Mouse (Mus musculus) C2C12 (cell line): Measurements from ENCODE around the gene Dgkg. TPM values are rescaled to one million over a fixed set of nuclear protein-coding genes. Genes with fewer than 3 reads are reported as not detected.

Experiments
- H3K27me3 ChIP-seq: one replicate; pipeline ENCODE4 v1.6.1; 2011; ENCODE audit not compliant: control insufficient read depth, insufficient read depth, insufficient read length
- H3K36me3 ChIP-seq: one replicate; pipeline ENCODE4 v1.6.1; 2011; ENCODE audit not compliant: control insufficient read depth, insufficient read depth
- H3K4me3 ChIP-seq: one replicate; pipeline ENCODE4 v1.5.1; 2011; ENCODE audit warnings: mild to moderate bottlenecking, control low read depth; ENCODE audit not compliant: poor library complexity, insufficient read depth, severe bottlenecking
- H3K79me2 ChIP-seq: one replicate; pipeline ENCODE4 v1.6.1; 2011; ENCODE audit not compliant: control insufficient read depth, insufficient read depth
- H3K79me3 ChIP-seq: one replicate; pipeline ENCODE4 v1.6.1; 2011; ENCODE audit warnings: low read depth, control low read depth
- H3ac ChIP-seq: one replicate; pipeline ENCODE3; 2011; ENCODE audit warnings: low read depth; ENCODE audit not compliant: control insufficient read depth, insufficient read length
- CEBPB ChIP-seq: IDR thresholded peaks from one replicate; pipeline ENCODE4 v1.6.1; 2011; ENCODE audit warnings: low read depth, mild to moderate bottlenecking, control low read depth, moderate library complexity
- CTCF ChIP-seq: IDR thresholded peaks from one replicate; pipeline ENCODE4 v1.5.1; 2011; ENCODE audit not compliant: control insufficient read depth, insufficient read depth, insufficient read length
- FOSL1 ChIP-seq: IDR thresholded peaks from one replicate; pipeline ENCODE4 v1.8.0; 2011; ENCODE audit warnings: mild to moderate bottlenecking, low read length; ENCODE audit not compliant: poor library complexity, insufficient read depth, severe bottlenecking
- MAX ChIP-seq: IDR thresholded peaks from one replicate; pipeline ENCODE4 v1.6.1; 2011; ENCODE audit warnings: mild to moderate bottlenecking, control low read depth
- MYOD1 ChIP-seq: IDR thresholded peaks from one replicate; pipeline ENCODE4 v1.6.1; 2011; ENCODE audit warnings: low read depth; ENCODE audit not compliant: control insufficient read depth, insufficient read length
- MYOG ChIP-seq: IDR thresholded peaks from one replicate; pipeline ENCODE4 v1.6.1; 2011; ENCODE audit not compliant: control insufficient read depth, insufficient read length; ENCODE audit errors: extremely low read depth
- USF1 ChIP-seq: IDR thresholded peaks from one replicate; pipeline ENCODE4 v1.6.1; 2011; ENCODE audit warnings: low read depth, mild to moderate bottlenecking, control low read depth, moderate library complexity
- polyA plus RNA-seq: library from polyadenylated mRNA; unstranded; fragments of >200 nt; fragmentation: generic; extraction: Trizol; gene quantifications from one replicate; pipeline ENCODE4 v1.2.1, GENCODE M21; 2012; ENCODE audit warnings: missing spikeins

Gene Dgkg
- polyA plus RNA-seq, 1 experiment = 0.01 TPM

DNA sequence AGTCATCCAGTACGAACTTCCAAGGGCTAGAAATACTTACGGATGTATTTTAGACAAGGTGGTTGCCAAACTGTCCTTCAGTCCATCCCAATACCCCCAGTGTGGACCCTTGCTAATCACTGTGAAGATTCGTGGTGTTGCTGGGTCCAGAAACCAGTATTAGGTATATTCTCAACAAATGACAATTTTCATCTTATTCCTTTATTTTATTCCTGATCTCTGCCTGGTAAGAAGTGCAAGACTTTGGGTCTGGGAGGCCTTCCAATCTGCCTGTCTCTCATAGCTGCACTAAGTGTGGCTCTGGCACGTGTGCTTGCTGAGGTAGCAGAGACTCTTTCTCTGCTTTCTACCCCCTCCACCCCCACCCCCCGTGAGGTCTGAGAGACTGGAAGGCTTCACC, 156.5 kb downstream of the Dgkg start:
- no peak overlapping the region for H3K4me3 ChIP-seq
- H3K79me2 ChIP-seq = no peaks in the 10 kb centered on the region
- no peaks in the 10 kb centered on the region for H3K79me3 ChIP-seq
- H3K27me3 ChIP-seq = no peaks in the 10 kb centered on the region
- no peak for TF ChIP-seq CEBPB
- TF ChIP-seq FOSL1 = no peak
- TF ChIP-seq MAX = no peak
- no peak for TF ChIP-seq CTCF
- TF ChIP-seq USF1 = no peak
- no peak for TF ChIP-seq MYOD1
- no peak for TF ChIP-seq MYOG
- H3K36me3 ChIP-seq = no peaks in the 10 kb centered on the region
- H3ac ChIP-seq = no peak overlapping the region

- H3K79me2 ChIP-seq = no peaks in the 10 kb centered on the region
- H3ac ChIP-seq = no peak overlapping the region
- H3K79me3 ChIP-seq = no peaks in the 10 kb centered on the region
- no peak for TF ChIP-seq MAX
- no peak for TF ChIP-seq MYOD1
- no peak for TF ChIP-seq CTCF
- no peak for TF ChIP-seq USF1
- TF ChIP-seq CEBPB = no peak
- no peak for TF ChIP-seq MYOG
- no peak for TF ChIP-seq FOSL1
- H3K27me3 ChIP-seq = no peaks in the 10 kb centered on the region
- no peak overlapping the region for H3K4me3 ChIP-seq
- H3K36me3 ChIP-seq = no peaks in the 10 kb centered on the region
These were observed 157.1 kb downstream of the Dgkg start for GRCm38 (mm10) chr16:22499951-22500350.

DNA sequence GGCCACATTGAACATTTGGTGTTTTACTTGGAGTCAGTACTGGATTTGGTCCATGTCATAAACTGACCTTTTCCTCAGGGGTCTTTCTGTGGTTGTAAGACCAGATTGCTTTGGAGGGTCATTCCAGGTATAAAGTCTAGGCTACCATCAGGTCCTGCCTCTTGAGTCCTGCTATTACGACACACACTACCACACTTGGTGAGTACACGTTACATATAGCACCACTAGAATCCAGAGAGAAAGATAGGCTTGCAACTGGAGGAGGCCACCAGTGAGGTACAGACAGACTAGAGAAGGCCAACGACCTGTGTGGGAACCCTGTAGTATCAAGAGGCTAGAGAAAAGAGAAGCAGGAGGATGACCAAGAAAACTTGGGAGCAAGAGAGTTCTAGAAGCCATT, 157.6 kb downstream of the Dgkg start:
- no peaks in the 10 kb centered on the region for H3K79me3 ChIP-seq
- H3ac ChIP-seq = no peak overlapping the region
- TF ChIP-seq USF1 (no peak), MYOD1 (no peak)
- H3K36me3 ChIP-seq = no peaks in the 10 kb centered on the region
- no peaks in the 10 kb centered on the region for H3K27me3 ChIP-seq
- no peak overlapping the region for H3K4me3 ChIP-seq
- H3K79me2 ChIP-seq = no peaks in the 10 kb centered on the region

- no peak overlapping the region for H3ac ChIP-seq
- no peaks in the 10 kb centered on the region for H3K79me3 ChIP-seq
- H3K36me3 ChIP-seq = no peaks in the 10 kb centered on the region
- TF ChIP-seq CTCF (no peak), CEBPB (no peak), MYOG (no peak), MYOD1 (no peak), USF1 (no peak), FOSL1 (no peak), MAX (no peak)
- no peaks in the 10 kb centered on the region for H3K79me2 ChIP-seq
- no peaks in the 10 kb centered on the region for H3K27me3 ChIP-seq
- no peak overlapping the region for H3K4me3 ChIP-seq
These were observed 159.0 kb downstream of the Dgkg start for GRCm38 (mm10) chr16:22497976-22498375.

DNA sequence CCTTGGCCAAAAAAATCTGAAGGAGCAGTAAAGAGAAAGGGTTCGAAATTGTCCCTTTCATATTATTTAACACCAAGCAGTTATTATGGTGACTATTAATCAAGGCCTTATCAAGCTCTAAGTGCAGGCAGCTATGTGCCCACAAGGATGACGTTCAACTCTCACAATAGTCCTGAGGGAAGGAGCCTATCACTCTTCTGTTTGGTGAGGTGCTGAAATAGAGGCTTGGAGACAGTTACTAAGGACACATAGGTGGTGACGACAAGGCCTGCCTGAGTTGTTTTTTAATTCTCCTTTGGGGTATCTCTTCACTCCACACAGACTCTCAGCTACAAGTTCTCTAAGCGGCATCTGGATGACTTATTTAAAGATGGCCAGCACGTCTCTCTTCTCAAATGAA, 161.8 kb downstream of the Dgkg start:
- Histone ChIP-seq H3K79me3 (no peaks in the 10 kb centered on the region), H3K27me3 (peaks cover under 1% of the 10 kb centered on the region), H3K79me2 (no peaks in the 10 kb centered on the region), H3ac (no peak overlapping the region), H3K36me3 (no peaks in the 10 kb centered on the region), H3K4me3 (no peak overlapping the region)
- no peak for TF ChIP-seq MYOD1
- no peak for TF ChIP-seq FOSL1
- no peak for TF ChIP-seq MAX
- TF ChIP-seq MYOG = no peak
- no peak for TF ChIP-seq CEBPB
- TF ChIP-seq USF1 = no peak
- TF ChIP-seq CTCF = no peak

DNA sequence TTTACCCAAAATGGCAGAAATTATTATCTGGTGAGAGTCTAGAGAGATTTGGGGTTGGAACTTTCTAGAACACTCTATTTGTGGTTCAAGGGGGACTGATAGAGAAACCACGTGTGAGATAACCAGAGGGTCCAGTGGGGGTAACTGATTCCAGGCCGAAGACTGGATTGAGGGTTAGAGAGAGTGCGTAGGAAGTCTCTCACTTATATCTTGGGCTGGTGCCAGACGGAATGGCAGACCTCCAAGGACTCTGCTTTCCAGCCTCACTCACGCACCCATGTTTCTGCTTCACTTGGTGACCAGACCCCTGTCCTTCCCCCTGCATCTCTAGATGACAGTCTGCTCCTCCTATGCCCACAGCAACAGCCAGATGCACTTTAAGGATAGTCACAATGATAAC, 162.2 kb downstream of the Dgkg start:
- Histone ChIP-seq H3K36me3 (no peaks in the 10 kb centered on the region), H3K4me3 (no peak overlapping the region), H3K79me2 (no peaks in the 10 kb centered on the region), H3ac (no peak overlapping the region), H3K79me3 (no peaks in the 10 kb centered on the region), H3K27me3 (peaks cover 3% of the 10 kb centered on the region)
- TF ChIP-seq MYOD1 (no peak), CEBPB (no peak), MYOG (no peak), MAX (no peak), USF1 (no peak), CTCF (no peak), FOSL1 (no peak)
